8 mouse cellular contexts compared by ENCODE assay signal in genomic region chrX:158921838-158922450, GRCm38 (mm10).
DNase-seq lines count a peak whose midpoint lies in the region.

No protein-coding gene starts in this region.

- H3K27me3 ChIP-seq in forebrain, embryonic 10.5 days (ENCODE audit: poor library complexity, severe bottlenecking): peaks cover 60% of the 10 kb centered on the region

- WGBS in forebrain, embryonic 10.5 days: 29% methylated on average over 14 of the region's 14 CpGs

- H3K9me3 ChIP-seq in forebrain, embryonic 10.5 days: no peaks in the 10 kb centered on the region

- peak; percentile 77 for DNase-seq in MN1 (ENCODE audit: low spot score)
- DNase-seq in c-Kit-negative CD71-positive TER-119-positive erythroid progenitor cells, embryonic 14.5 days (ENCODE audit: low read depth, low spot score): peak; percentile 5
- DNase-seq in forebrain, embryonic 10.5 days (ENCODE audit: extremely low spot score, low spot score): peak; percentile 64
- DNase-seq in heart, postnatal 14 days: peak; percentile 47 to 71
- peak; percentile 82 to 87 for DNase-seq in layer of hippocampus, postnatal 10 days (ENCODE audit: low spot score in 2 of 2)
- peak; percentile 55 for DNase-seq in lung, postnatal 25 days (ENCODE audit: low spot score)
- peak; percentile 78 to 94 for DNase-seq in right cerebral cortex, adult 2 months (ENCODE audit: low spot score in 2 of 2)
- peak; percentile 62 for DNase-seq in urinary bladder, postnatal 25 days (ENCODE audit: low spot score)

- no peaks in the 10 kb centered on the region for H3K36me3 ChIP-seq in forebrain, embryonic 10.5 days (replicated peaks)

- intact Hi-C loops in heart, postnatal 14 days (cut with DNase I): loop anchor here (2.0 to 10.0 kb wide), 3 partner anchors 970 to 1457 kb away; no protein-coding TSS in a partner anchor

- H3K4me1 ChIP-seq in forebrain, embryonic 10.5 days: peaks cover 19% of the 10 kb centered on the region

- H3K4me3 ChIP-seq in forebrain, embryonic 10.5 days: 0 out of 2 replicates have a peak overlapping the region, but pooled peaks have one; percentile 12

- H3K27ac ChIP-seq in forebrain, embryonic 10.5 days: no peak overlapping the region

Comparison
In these comparisons a context has a peak if more than half of its experiments do, and no peak if none do; other contexts are left out.
1. DNase-seq: peak in every context shown above with its lines; median percentile 86 in right cerebral cortex, adult 2 months; 84 in layer of hippocampus, postnatal 10 days; 77 in MN1; 64 in forebrain, embryonic 10.5 days; 62 in urinary bladder, postnatal 25 days; 59 in heart, postnatal 14 days; 55 in lung, postnatal 25 days; 5 in c-Kit-negative CD71-positive TER-119-positive erythroid progenitor cells, embryonic 14.5 days.